Mouse (Mus musculus) lung, embryonic 16.5 days (tissue): ENCODE data around the gene Fry. TPM values are rescaled to one million over a fixed set of nuclear protein-coding genes. Genes with fewer than 3 reads are reported as not detected.

Experiments used
- ATAC-seq: fragments of 200-750 bp; cut with Nextera tagmentation; 2 replicates; pipeline ENCODE4 v1.8.0; 2017; ENCODE audit warnings: low read depth, mild to moderate bottlenecking, moderate library complexity
- H3K27ac ChIP-seq: fragments of 300-500 bp; sonication (generic); 2 replicates; pipeline ENCODE4 v1.5.1; 2014; ENCODE audit warnings: mild to moderate bottlenecking, control low read depth, low read length
- H3K27me3 ChIP-seq: fragments of 300-500 bp; sonication (generic); 2 replicates; pipeline ENCODE4 v1.6.1; 2014; ENCODE audit warnings: low read depth, low read length, mixed read lengths; ENCODE audit not compliant: control insufficient read depth, insufficient read depth
- H3K36me3 ChIP-seq: fragments of 300-500 bp; sonication (generic); 2 replicates; pipeline ENCODE4 v1.6.1; 2014; ENCODE audit warnings: low read length; ENCODE audit not compliant: control insufficient read depth, insufficient read depth
- H3K4me1 ChIP-seq: fragments of 300-500 bp; sonication (generic); replicated peaks from 2 replicates; pipeline ENCODE4 v1.6.1; 2014; ENCODE audit warnings: low read length, mixed read lengths; ENCODE audit not compliant: control insufficient read depth, insufficient read depth
- H3K4me2 ChIP-seq: fragments of 300-500 bp; sonication (generic); 2 replicates; pipeline ENCODE4 v1.6.1; 2014; ENCODE audit warnings: low read depth, low read length, control low read depth
- H3K4me3 ChIP-seq: fragments of 300-500 bp; sonication (generic); 2 replicates; pipeline ENCODE4 v1.5.1; 2014; ENCODE audit warnings: mild to moderate bottlenecking, low read length, control low read depth
- H3K9ac ChIP-seq: fragments of 300-500 bp; sonication (generic); 2 replicates; pipeline ENCODE4 v1.6.1; 2014; ENCODE audit warnings: low read length, control low read depth
- H3K9me3 ChIP-seq: fragments of 300-500 bp; sonication (generic); 2 replicates; pipeline ENCODE4 v1.6.1; 2016; ENCODE audit warnings: low read length; ENCODE audit not compliant: control insufficient read depth
- WGBS: fragments of 180-500 bp; shearing (Covaris S2); extraction: QIAGEN DNeasy Blood & Tissue Kit; methylation state at CpG from one replicate; pipeline ENCODE4 v1.1.7; 2014; 5-methylcytosine and 5-hydroxymethylcytosine counted together
- polyA plus RNA-seq: library from polyadenylated mRNA; unstranded; fragments of >200 nt; fragmentation: Nextera tagmentation; extraction: Ambion mirVana; gene quantifications from 2 replicates; pipeline ENCODE4 v1.2.1, GENCODE M21; 2015

Gene Fry
- polyA plus RNA-seq, 1 experiment from 2014 or later: 8.9 TPM

GRCm38 (mm10) chr5:150453490-150453889 lies 335.0 kb downstream of the Fry start:
- Histone ChIP-seq H3K27me3 (no peaks in the 10 kb centered on the region), H3K4me2 (no peak overlapping the region), H3K9me3 (peaks cover 6% of the 10 kb centered on the region; the same call in 1 of the 2 replicates), H3K36me3 (0 out of 2 replicates have a peak, but pooled peaks cover 2% of the 10 kb centered on the region), H3K27ac (no peak overlapping the region), H3K9ac (no peak overlapping the region), H3K4me3 (no peak overlapping the region), H3K4me1 (peaks cover 11% of the 10 kb centered on the region; the same call in 1 of the 2 replicates)
- ATAC-seq: no peak
- WGBS: 83% methylated on average over 4 of the region's 4 CpGs

DNA sequence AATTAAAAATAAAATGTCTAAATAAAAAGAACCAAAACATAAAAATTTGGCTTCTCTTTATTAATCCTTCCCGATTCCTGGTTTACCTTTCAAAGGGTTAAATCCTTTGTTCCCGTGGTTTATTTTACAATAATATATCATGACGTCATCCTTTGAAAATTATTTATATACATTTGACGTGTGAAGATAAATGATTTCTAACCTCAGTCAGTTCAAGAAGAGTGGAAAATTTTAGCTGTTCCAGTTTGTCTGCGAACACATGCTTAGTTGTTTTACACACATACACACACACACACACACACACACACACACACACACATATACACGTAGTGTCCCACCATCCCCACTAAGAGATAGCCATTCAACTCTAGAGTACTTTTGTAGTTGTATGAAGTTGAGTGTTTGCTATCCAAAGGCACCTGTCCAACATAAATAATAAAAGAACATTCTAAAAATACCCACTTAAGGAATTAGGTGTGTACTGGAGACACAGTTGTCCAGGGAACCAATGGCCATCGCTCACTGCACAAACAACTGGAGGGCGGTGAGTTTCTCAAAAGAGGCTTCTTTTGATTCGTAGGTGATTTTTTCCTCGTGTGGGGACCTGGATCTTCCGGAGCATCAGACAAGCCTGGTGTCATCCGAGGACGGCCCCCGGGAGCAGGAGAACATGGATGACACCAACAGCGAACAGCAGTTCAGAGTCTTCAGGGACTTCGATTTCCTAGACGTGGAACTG lies 338.9 kb downstream of the Fry start:
- Histone ChIP-seq H3K4me1 (peaks cover 9% of the 10 kb centered on the region; the same call in 1 of the 2 replicates), H3K27me3 (no peaks in the 10 kb centered on the region), H3K36me3 (peaks cover 6% of the 10 kb centered on the region; the same call in 1 of the 2 replicates), H3K4me3 (peak overlapping the region; percentile 37), H3K9me3 (peaks cover 4% of the 10 kb centered on the region; the same call in 1 of the 2 replicates), H3K27ac (peak overlapping the region; percentile 79), H3K9ac (peak overlapping the region; percentile 55; the same call in 1 of the 2 replicates), H3K4me2 (peak overlapping the region; percentile 51)
- 51% methylated on average over 17 of the region's 17 CpGs for WGBS
- ATAC-seq: peak; percentile 65

DNA sequence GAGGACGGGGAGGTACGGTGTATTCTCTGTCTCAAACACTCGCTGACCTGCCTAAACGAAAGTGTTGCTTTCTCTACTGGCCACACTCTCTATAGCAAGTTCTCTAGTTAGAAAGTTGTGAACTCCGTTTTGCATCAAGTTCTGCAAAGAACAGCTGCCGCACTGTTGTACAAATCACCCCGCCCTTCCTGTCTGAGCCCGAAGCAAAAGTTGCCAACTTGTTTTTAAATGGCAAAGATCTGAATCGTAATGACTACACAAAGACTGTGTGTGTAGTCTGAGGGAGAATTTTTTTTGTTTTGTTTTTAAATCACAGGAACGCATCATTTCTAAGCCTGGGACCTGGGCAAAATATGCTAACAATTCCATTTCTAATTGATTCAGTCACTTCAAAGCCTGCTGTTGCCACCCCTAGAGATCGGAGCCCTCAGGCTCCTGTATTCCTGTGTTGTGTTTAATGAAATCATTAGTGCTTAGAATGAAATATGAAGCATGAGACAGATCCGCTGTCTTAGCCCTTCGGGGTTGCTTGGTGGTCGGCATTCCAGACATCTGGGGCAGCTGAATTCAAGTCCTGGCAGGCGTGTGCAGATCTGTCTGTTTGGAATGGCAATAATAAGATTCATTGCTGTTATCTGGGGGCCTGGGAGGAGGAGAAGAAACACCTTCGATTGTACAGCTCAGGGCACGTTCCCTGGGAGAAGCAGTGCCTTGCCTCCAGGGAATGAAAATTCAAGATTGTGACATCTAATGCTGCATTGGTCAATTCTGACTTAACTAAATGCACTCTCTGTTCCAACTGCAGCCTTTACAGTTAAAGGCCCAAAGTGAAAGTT lies 339.7 kb downstream of the Fry start:
- peak overlapping the region; percentile 37 for H3K4me3 ChIP-seq
- 0 out of 2 replicates have a peak, but pooled peaks cover 3% of the 10 kb centered on the region for H3K9me3 ChIP-seq
- ATAC-seq: peak; percentile 17
- no peaks in the 10 kb centered on the region for H3K27me3 ChIP-seq
- H3K27ac ChIP-seq: peak overlapping the region; percentile 79
- H3K9ac ChIP-seq: peak overlapping the region; percentile 55; the same call in 1 of the 2 replicates
- 38% methylated on average over 17 of the region's 17 CpGs for WGBS
- H3K4me2 ChIP-seq: peak overlapping the region; percentile 51
- peaks cover 9% of the 10 kb centered on the region; the same call in 1 of the 2 replicates for H3K4me1 ChIP-seq
- peaks cover 6% of the 10 kb centered on the region; the same call in 1 of the 2 replicates for H3K36me3 ChIP-seq

DNA sequence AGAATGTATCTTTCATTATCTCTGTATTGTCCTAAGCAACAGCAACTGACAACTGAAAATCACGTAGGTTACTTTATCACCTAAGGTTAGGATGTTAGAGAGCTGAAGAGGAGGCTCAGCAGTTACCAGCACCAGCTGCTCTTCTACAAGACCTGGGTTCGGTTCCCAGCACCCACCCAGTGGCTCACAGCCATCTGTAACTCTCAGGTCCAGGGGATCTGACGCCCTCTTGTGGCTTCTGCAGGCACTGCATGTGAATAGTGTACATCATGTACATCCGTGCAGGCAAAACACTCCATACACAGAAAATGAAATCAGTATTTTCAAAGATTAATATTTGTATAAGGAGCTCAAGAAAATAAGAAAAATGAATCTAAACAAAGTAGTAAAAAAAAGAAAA lies 341.4 kb downstream of the Fry start:
- Histone ChIP-seq H3K36me3 (peaks cover 4% of the 10 kb centered on the region; the same call in 1 of the 2 replicates), H3K4me2 (no peak overlapping the region), H3K4me1 (peaks cover 13% of the 10 kb centered on the region; the same call in 1 of the 2 replicates), H3K9ac (no peak overlapping the region), H3K27ac (no peak overlapping the region), H3K27me3 (no peaks in the 10 kb centered on the region), H3K9me3 (no peaks in the 10 kb centered on the region), H3K4me3 (no peak overlapping the region)
- 79% methylated on average over 4 of the region's 4 CpGs for WGBS
- no peak for ATAC-seq

DNA sequence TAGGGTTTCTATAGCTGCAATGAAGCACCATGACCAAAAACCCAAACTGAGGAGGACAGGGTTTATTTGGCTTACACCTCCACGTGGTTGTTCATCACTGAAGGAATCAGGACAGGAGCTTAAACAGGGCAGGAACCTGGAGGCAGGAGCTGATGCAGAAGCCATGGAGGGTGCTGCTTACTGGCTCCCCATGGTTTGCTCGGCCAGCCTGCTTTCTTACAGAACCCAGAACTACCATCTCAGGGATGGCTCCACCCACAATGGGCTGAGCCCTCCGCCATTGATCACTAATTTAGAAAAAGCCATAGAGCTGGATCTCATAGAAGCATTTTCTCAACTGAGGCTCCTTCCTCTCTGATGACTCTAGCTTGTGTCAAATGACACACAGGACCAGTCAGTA lies 346.3 kb downstream of the Fry start:
- 58% methylated on average over 3 of the region's 3 CpGs for WGBS
- Histone ChIP-seq H3K9ac (no peak overlapping the region), H3K4me2 (no peak overlapping the region), H3K27ac (peak overlapping the region; percentile 77), H3K36me3 (peaks cover 2% of the 10 kb centered on the region; the same call in 1 of the 2 replicates), H3K4me3 (no peak overlapping the region), H3K27me3 (no peaks in the 10 kb centered on the region), H3K9me3 (no peaks in the 10 kb centered on the region), H3K4me1 (peaks cover 14% of the 10 kb centered on the region)
- ATAC-seq: no peak

DNA sequence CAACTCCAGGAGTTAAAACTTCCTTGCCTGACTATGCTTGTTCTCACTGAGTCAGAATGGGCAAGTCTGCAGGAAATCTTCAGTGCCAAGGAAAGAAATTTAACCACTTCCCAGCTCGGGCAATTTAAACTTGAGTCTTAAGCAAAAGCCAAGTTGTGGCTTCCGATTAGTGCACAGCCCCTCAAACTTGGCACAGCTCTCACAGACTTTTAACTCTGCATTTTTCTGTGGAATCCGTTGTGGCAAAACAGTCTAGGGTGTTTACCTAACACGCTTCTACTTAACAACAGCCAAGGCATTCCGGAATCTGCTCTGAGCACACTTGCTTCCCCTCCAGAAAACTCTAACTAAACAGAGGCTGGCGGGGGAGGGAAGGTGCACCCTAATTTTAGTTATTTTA lies 346.8 kb downstream of the Fry start:
- Histone ChIP-seq H3K9me3 (no peaks in the 10 kb centered on the region), H3K4me3 (no peak overlapping the region), H3K4me1 (peaks cover 14% of the 10 kb centered on the region), H3K36me3 (no peaks in the 10 kb centered on the region), H3K27ac (peak overlapping the region; percentile 77), H3K27me3 (no peaks in the 10 kb centered on the region), H3K9ac (no peak overlapping the region), H3K4me2 (0 out of 2 replicates have a peak overlapping the region, but pooled peaks have one; percentile 3)
- 24% methylated on average over 6 of the region's 6 CpGs for WGBS
- ATAC-seq: 0 out of 2 replicates have a peak, but pooled peaks have one; percentile 26

- H3K4me3 ChIP-seq: no peak overlapping the region
- H3K4me1 ChIP-seq: peaks cover 14% of the 10 kb centered on the region
- peak; percentile 97 for ATAC-seq
- peak overlapping the region; percentile 33; the same call in 1 of the 2 replicates for H3K4me2 ChIP-seq
- H3K36me3 ChIP-seq: no peaks in the 10 kb centered on the region
- peak overlapping the region; percentile 83 for H3K27ac ChIP-seq
- H3K9ac ChIP-seq: no peak overlapping the region
- WGBS: 32% methylated on average over 12 of the region's 12 CpGs
- no peaks in the 10 kb centered on the region for H3K27me3 ChIP-seq
- H3K9me3 ChIP-seq: no peaks in the 10 kb centered on the region
Observed at GRCm38 (mm10) chr5:150466132-150466531, 347.7 kb downstream of the Fry start.

DNA sequence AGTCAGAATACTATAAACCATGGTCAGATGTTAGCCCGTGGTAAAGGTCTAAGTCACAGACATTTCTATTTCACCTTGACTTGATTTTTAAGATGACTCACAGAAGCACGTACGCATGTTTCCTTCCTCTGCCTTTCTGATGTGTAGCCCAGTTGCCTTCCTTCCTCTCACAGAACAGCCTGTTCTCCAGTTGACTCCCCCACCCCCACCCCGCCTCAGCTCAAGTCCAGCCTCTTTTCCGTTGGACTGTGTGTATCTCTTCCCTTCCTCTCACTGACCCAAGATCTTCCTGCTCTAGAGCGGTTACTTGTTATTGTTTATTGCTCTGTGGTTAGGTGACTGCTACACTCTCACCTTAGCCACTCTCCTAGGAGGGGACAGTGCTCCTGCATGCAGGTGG lies 350.0 kb downstream of the Fry start:
- H3K36me3 ChIP-seq: no peaks in the 10 kb centered on the region

GRCm38 (mm10) chr5:150477364-150477763 lies 358.9 kb downstream of the Fry start:
- 54% methylated on average over 4 of the region's 4 CpGs for WGBS
- no peak for ATAC-seq
- no peaks in the 10 kb centered on the region for H3K27me3 ChIP-seq
- H3K9me3 ChIP-seq: no peaks in the 10 kb centered on the region
- H3K27ac ChIP-seq: no peak overlapping the region
- H3K36me3 ChIP-seq: 0 out of 2 replicates have a peak, but pooled peaks cover 3% of the 10 kb centered on the region
- H3K4me2 ChIP-seq: no peak overlapping the region
- H3K9ac ChIP-seq: no peak overlapping the region
- H3K4me3 ChIP-seq: no peak overlapping the region
- H3K4me1 ChIP-seq: no peaks in the 10 kb centered on the region

More for the DNA sequence above, 350.0 kb downstream of the Fry start:
- H3K9me3 ChIP-seq: no peaks in the 10 kb centered on the region
- no peak overlapping the region for H3K4me3 ChIP-seq
- peaks cover 14% of the 10 kb centered on the region for H3K4me1 ChIP-seq
- 47% methylated on average over 6 of the region's 6 CpGs for WGBS
- no peaks in the 10 kb centered on the region for H3K27me3 ChIP-seq
- ATAC-seq: peak; percentile 22
- no peak overlapping the region for H3K9ac ChIP-seq
- H3K4me2 ChIP-seq: no peak overlapping the region
- peak overlapping the region; percentile 78 for H3K27ac ChIP-seq
